Mouse (Mus musculus) C3H10T1/2 (cell line): Measurements from ENCODE around the gene Wdr82. TPM values are rescaled to one million over a fixed set of nuclear protein-coding genes. Genes with fewer than 3 reads are reported as not detected.

Source experiments
- polyA plus RNA-seq, 2 experiments: library from polyadenylated mRNA; unstranded; fragments of >200 nt; fragmentation: generic; extraction: Trizol; gene quantifications; one replicate each; pipeline ENCODE4 v1.2.1; 2012; ENCODE audit warnings: missing spikeins in 2 of 2

The Wdr82 gene
- 10 to 100 TPM in 1 of 2 experiments, 1 to 10 TPM in 1; 8.1 to 38.8 TPM for polyA plus RNA-seq

DNA sequence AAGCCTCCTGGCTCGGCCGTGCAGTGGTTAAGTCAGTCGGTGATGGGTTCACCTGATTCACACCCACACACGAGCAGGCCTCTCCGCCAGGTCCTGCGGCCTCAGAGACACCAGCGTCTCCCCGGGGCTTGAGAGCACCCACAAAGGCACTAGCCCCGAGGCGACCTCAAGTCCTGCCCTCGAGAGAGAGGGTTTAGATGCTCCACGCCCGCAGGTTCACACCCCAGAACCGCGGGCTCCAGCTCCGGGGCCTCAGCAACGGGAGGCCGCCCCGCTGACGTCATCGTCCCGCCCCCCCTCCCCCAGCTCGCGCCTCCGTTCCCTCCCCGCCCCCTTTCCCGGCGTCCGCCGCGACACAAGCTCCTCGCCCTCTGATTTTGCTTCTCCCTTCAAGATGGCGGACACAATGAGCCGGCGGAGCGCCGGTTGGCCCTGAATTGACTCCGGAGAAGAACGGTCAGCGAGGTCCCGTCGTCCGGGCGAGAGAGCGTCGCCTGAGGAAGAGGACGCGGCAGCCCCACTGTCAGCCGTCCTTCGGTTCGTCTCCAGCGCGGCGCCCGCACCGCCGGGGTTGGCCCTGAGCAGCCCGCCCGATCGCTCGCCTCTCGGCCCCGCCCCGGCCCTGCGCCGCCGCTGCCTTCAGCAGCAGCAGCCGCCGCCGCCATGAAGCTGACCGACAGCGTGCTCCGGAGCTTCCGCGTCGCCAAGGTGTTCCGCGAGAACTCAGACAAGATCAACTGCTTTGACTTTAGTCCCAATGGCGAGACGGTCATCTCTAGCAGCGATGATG, at the start of gene Wdr82:
Gene Wdr82, plus strand, starts transcription at position 373 of the 790 bp plus-strand sequence.

GRCm38 (mm10) chr9:106158037-106158491, 12.7 kb upstream of the Wdr82 start, which contains the start of gene Glyctk:
Gene Glyctk, minus strand, starts transcription at chr9:106158138.

DNA sequence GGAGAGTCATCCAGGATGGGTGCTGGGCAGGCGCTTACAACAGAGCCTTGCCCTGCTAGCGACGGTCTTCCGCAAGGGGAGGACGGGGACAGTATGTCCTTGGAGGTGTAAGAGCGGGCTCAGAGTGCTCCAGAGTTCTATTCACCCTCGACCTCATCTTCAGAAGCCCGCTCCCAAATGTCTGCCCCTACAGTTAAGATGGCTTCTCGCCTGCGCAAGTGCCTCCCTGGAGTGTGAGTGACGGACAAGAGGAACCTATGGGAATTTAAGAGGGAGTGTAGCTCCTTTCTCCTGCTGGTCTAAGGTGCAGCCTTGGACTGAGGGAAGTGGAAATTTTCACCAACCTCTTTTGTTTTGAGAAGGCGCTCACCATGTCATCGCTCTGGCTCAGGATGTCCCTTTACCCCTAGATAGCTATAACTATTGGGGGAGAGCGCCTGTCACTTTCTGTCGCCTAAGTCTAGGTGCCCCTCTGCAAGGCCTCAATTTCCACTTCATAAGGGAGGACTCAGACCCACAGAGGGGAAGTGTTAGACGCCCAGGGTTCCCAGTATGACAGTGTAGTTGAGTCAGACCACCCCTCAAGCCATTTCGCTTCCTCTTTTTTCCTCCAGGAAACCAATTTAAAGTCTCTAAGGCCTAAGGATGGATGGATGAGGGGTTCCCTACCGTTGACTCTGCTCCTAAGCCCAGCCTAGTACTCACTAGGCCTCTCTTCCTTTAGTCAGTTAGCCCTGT, 29.0 kb downstream of the Wdr82 start, which contains the start of gene Ppm1m:
Gene Ppm1m, minus strand, starts transcription at position 212 of the 738 bp plus-strand sequence.

DNA sequence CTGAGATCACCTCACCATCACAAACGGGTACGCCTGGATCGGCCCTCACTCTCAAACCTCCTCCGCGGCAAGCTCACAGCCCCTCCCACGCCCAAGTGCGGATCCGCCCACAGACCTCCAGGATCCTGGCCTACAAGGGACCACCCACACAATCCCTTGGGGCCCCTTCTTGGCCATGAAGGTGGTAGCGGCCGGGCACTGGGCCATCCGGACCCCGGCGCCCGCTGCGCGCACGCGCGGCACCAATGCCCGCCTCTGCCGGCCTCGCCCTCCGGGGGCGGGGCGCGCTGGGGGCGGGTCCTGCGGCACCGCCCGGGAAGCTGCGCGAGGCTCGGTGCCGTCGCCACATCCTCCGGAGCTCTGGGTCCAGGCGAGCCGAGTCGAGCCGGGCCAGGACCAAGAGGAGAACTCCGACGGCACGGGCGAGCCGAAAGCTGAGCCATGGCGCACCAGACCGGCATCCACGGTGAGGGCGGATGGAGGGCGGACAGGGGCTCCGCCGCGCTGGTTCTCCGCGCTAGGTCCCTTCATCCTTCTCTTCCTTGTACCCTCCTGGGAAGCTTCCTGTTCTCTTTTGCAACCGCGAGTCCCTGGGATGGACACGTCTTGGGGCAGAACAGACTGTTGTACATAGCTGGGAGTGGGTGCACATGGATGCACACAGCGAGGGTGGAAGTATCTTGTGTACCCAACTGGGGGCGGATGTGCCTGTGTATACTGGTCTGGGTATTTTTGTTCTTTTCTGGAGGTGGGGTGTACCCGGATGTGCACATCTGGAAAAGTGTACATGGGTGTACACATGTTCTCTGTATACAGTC, 32.3 kb downstream of the Wdr82 start, which contains the start of gene Twf2:
Gene Twf2, plus strand, starts transcription at position 290 of the 818 bp plus-strand sequence.

DNA sequence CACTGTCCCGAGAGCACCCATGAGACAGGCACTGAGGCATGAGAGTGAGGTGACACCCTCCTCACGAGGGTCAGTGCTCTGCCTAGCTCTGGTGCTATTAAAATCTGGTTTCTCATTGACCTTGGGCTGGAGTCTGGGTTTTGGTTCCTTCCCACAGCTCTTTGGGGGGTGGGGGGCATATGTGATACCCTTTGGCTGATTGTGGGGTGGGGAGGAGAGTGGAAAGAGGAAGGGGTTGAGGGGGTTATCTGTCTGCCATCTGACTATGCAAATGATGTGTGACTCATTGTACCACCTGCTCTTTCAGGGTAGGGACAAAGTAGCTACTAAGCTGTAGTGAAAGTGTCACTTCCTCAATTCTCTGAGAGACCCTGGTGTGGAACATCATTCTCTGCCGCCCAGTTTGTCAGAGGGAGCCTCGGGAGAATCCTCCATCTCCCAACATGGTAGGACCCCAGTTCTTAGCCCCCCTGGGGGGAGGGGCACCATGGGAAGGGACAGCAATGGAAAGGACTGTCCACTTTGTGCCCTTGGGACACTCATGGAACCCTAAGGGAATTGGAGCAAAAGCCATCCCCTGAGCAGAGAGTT, 51.6 kb downstream of the Wdr82 start, which contains the start of gene Tlr9:
Gene Tlr9, plus strand, starts transcription at position 338 of the 591 bp plus-strand sequence.

Other genes starting within 250 kb of the Wdr82 start
- gene Col6a5, start 210.3 kb upstream of the Wdr82 start, polyA plus RNA-seq = not detected
- gene Col6a4, start 74.1 kb upstream of the Wdr82 start, polyA plus RNA-seq = under 1 TPM; 0.06 TPM
- 1 to 10 TPM in 1 of 2 experiments, under 1 TPM in 1; 0.71 to 1.6 TPM for gene Glyctk, start 12.8 kb upstream of the Wdr82 start, polyA plus RNA-seq
- gene Ppm1m, start 28.8 kb downstream of the Wdr82 start, polyA plus RNA-seq = 10 to 100 TPM; 39.9 to 40.6 TPM
- gene Twf2, start 32.2 kb downstream of the Wdr82 start, polyA plus RNA-seq = 10 to 100 TPM; 51.5 to 59.3 TPM
- gene Tlr9, start 51.7 kb downstream of the Wdr82 start, polyA plus RNA-seq = not detected
- 10 to 100 TPM; 17.3 to 67.5 TPM for gene Alas1, start 77.7 kb downstream of the Wdr82 start, polyA plus RNA-seq
- gene Poc1a, start 110.1 kb downstream of the Wdr82 start, polyA plus RNA-seq = 10 to 100 TPM; 16.9 to 35.1 TPM
- 10 to 100 TPM in 1 of 2 experiments, 1 to 10 TPM in 1; 2.0 to 12.1 TPM for gene Dusp7, start 197.7 kb downstream of the Wdr82 start, polyA plus RNA-seq